Mouse (Mus musculus) lung, embryonic 15.5 days (tissue): ENCODE measurements at regions not wholly inside any gene's neighbourhood (a gene's known extent, or its start where the extent isn't known, plus 50 kb on each side); places are given as distances from the start of the nearest gene placed in this dataset.

ENCODE experiments used
- ATAC-seq: fragments of 200-750 bp; cut with Nextera tagmentation; 2 replicates; pipeline ENCODE4 v1.8.0; 2017; ENCODE audit warnings: moderate number of reproducible peaks, borderline replicate concordance; ENCODE audit not compliant: low FRiP score, low TSS enrichment; ENCODE audit errors: extremely low read depth
- H3K27ac ChIP-seq: fragments of 300-500 bp; sonication (generic); 2 replicates; pipeline ENCODE4 v1.5.1; 2015; ENCODE audit warnings: moderate library complexity, mild to moderate bottlenecking, inconsistent platforms
- H3K27me3 ChIP-seq: fragments of 300-500 bp; sonication (generic); 2 replicates; pipeline ENCODE4 v1.6.1; 2015; ENCODE audit warnings: inconsistent platforms
- H3K36me3 ChIP-seq: fragments of 300-500 bp; sonication (generic); 2 replicates; pipeline ENCODE4 v1.6.1; 2015; ENCODE audit warnings: inconsistent platforms
- H3K4me1 ChIP-seq: fragments of 300-500 bp; sonication (generic); 2 replicates; pipeline ENCODE4 v1.6.1; 2015; ENCODE audit warnings: inconsistent platforms
- H3K4me2 ChIP-seq: fragments of 300-500 bp; sonication (generic); 2 replicates; pipeline ENCODE4 v1.6.1; 2015; ENCODE audit warnings: inconsistent platforms, mild to moderate bottlenecking, moderate library complexity
- H3K4me3 ChIP-seq: fragments of 300-500 bp; sonication (generic); 2 replicates; pipeline ENCODE4 v1.5.1; 2015; ENCODE audit warnings: mild to moderate bottlenecking, inconsistent platforms
- H3K9ac ChIP-seq: fragments of 300-500 bp; sonication (generic); 2 replicates; pipeline ENCODE4 v1.6.1; 2015; ENCODE audit warnings: inconsistent platforms
- H3K9me3 ChIP-seq: fragments of 300-500 bp; sonication (generic); 2 replicates; pipeline ENCODE4 v1.6.1; 2016; ENCODE audit warnings: inconsistent platforms
- WGBS: fragments of 180-500 bp; shearing (Covaris S2); methylation state at CpG from one replicate; pipeline ENCODE4 v1.1.7; 2015; 5-methylcytosine and 5-hydroxymethylcytosine counted together

- 79% methylated on average over 6 of the region's 6 CpGs for whole genome bisulfite sequencing
- ATAC-seq, result no peak
- no peak overlapping the region for H3K4me2 ChIP-seq
- H3K36me3 ChIP-seq, result no peaks in the 10 kb centered on the region
- H3K27me3 ChIP-seq, result no peaks in the 10 kb centered on the region
- no peaks in the 10 kb centered on the region for H3K4me1 ChIP-seq
- H3K9ac ChIP-seq, result no peak overlapping the region
- H3K27ac ChIP-seq, result no peak overlapping the region
- no peak overlapping the region for H3K4me3 ChIP-seq
- H3K9me3 ChIP-seq, result no peaks in the 10 kb centered on the region
Measured at GRCm38 (mm10) chr1:92309381-92309780, 113.9 kb upstream of the Hdac4 start.

GRCm38 (mm10) chr1:92308537-92308936, 113.0 kb upstream of the Hdac4 start:
- Histone ChIP-seq H3K36me3 (no peaks in the 10 kb centered on the region), H3K4me2 (no peak overlapping the region), H3K9me3 (no peaks in the 10 kb centered on the region), H3K27ac (no peak overlapping the region), H3K9ac (no peak overlapping the region), H3K4me3 (no peak overlapping the region), H3K4me1 (no peaks in the 10 kb centered on the region), H3K27me3 (no peaks in the 10 kb centered on the region)
- no peak for ATAC-seq
- WGBS, result 64% methylated on average over 3 of the region's 3 CpGs

GRCm38 (mm10) chr1:92306042-92306441, 110.5 kb upstream of the Hdac4 start:
- Histone ChIP-seq H3K9ac (no peak overlapping the region), H3K4me1 (no peaks in the 10 kb centered on the region), H3K36me3 (no peaks in the 10 kb centered on the region), H3K27ac (no peak overlapping the region), H3K4me2 (no peak overlapping the region), H3K27me3 (no peaks in the 10 kb centered on the region), H3K4me3 (no peak overlapping the region), H3K9me3 (no peaks in the 10 kb centered on the region)
- 89% methylated on average over 4 of the region's 4 CpGs for WGBS
- no peak for ATAC-seq

DNA sequence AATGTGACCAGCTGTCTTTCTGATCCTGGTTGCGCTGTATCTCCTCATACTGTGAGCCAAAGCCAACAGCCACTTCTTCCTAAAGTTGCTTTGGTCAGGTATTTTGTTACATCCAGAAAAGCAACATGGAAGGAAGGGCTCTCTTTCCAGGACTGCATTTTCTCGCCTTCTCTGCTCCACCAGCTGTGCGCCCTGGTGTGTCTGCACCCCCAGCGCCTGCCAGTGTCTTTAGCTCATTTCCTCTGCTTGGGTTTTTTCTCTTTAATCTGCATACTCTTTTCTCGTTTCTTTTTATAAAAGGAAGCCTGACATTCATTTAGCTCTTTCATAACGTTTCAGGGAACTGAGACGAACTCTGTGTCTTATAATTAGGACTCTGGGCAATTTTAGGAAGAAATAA, 103.5 kb upstream of the Hdac4 start:
- no peak overlapping the region for H3K4me3 ChIP-seq
- ATAC-seq, result no peak
- H3K9me3 ChIP-seq, result no peaks in the 10 kb centered on the region
- no peak overlapping the region for H3K4me2 ChIP-seq
- H3K27ac ChIP-seq, result no peak overlapping the region
- no peaks in the 10 kb centered on the region for H3K36me3 ChIP-seq
- no peak overlapping the region for H3K9ac ChIP-seq
- WGBS, result 67% methylated on average over 7 of the region's 7 CpGs
- no peaks in the 10 kb centered on the region for H3K4me1 ChIP-seq
- H3K27me3 ChIP-seq, result no peaks in the 10 kb centered on the region

- Histone ChIP-seq H3K4me3 (no peak overlapping the region), H3K9me3 (no peaks in the 10 kb centered on the region), H3K27ac (no peak overlapping the region), H3K4me1 (no peaks in the 10 kb centered on the region), H3K27me3 (no peaks in the 10 kb centered on the region), H3K9ac (no peak overlapping the region), H3K36me3 (no peaks in the 10 kb centered on the region), H3K4me2 (no peak overlapping the region)
- no peak for ATAC-seq
- WGBS, result 82% methylated on average over 7 of the region's 7 CpGs
Measured at GRCm38 (mm10) chr1:92292681-92293380, 97.3 kb upstream of the Hdac4 start.

DNA sequence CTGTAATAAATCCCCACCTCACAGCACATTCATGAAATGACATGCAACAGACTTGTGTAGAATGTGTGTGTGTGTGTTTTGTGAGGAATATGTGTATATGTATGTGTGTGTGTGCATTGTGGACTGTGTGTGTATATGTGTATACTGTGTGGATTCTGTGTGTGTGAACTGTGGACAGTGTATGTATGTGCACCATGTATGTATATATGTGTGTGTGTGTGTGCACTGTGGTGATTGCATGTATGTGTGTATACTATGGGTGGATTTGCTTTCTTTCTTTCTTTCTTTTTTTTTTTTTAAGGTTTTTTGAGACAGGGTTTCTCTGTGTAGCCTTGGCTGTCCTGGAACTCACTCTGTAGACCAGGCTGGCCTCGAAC, 91.5 kb upstream of the Hdac4 start:
- Histone ChIP-seq H3K36me3 (no peaks in the 10 kb centered on the region), H3K4me3 (no peak overlapping the region), H3K9ac (no peak overlapping the region), H3K27me3 (no peaks in the 10 kb centered on the region), H3K27ac (no peak overlapping the region), H3K4me2 (no peak overlapping the region), H3K4me1 (no peaks in the 10 kb centered on the region), H3K9me3 (no peaks in the 10 kb centered on the region)
- 73% methylated on average over 1 of the region's 1 CpGs for WGBS
- no peak for ATAC-seq

DNA sequence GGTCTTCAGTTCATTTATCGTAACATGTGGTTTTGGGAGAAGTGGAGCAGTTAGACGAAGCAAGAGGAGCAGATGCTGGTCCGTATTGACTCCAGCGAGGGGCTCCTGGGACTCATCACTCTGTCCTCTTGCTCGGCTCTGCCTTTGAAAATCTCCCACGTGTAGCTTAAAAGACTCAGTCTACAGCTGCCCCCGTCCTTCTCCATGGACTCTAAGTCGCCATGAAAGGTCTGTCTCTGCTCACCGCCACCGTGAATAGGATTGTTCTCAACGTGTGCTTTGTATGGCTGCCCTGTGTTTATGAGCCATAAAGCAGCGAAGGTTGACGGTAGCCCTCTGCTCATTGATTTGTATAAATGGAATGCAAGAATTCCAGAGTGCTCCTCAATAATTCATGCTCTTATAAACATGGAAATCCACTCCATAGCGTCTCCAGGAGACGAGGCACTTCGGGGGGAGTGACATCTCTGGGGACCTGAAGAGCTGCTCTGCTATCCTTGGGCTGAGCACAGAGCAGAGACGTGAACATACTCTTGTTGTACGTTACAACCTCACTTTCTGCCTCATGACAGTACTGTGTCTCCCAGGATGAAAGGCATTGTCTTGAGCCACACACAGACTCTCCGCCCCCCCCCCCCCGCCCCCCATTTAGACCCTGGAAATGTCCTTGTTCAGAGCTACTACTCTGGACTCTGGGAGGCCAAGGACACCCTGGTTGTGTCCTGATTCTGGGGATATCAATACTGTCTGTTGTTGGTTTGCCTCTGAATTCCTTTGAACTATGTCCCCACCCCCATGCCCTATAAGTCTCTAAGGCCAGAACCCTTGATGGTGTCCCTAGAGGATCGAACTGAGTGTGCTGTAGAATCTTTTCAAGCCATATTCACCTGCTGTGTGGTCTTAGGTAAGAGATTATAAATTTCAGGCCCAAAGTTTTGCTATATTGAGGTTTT, 90.8 kb upstream of the Hdac4 start:
- no peaks in the 10 kb centered on the region for H3K9me3 ChIP-seq
- H3K4me2 ChIP-seq, result no peak overlapping the region
- ATAC-seq, result no peak
- H3K27ac ChIP-seq, result no peak overlapping the region
- WGBS, result 59% methylated on average over 21 of the region's 21 CpGs
- no peak overlapping the region for H3K4me3 ChIP-seq
- H3K27me3 ChIP-seq, result no peaks in the 10 kb centered on the region
- H3K36me3 ChIP-seq, result no peaks in the 10 kb centered on the region
- H3K9ac ChIP-seq, result no peak overlapping the region
- H3K4me1 ChIP-seq, result no peaks in the 10 kb centered on the region

- Histone ChIP-seq H3K9me3 (no peaks in the 10 kb centered on the region), H3K36me3 (no peaks in the 10 kb centered on the region), H3K4me2 (no peak overlapping the region), H3K4me3 (no peak overlapping the region), H3K4me1 (no peaks in the 10 kb centered on the region), H3K27ac (no peak overlapping the region), H3K9ac (no peak overlapping the region), H3K27me3 (no peaks in the 10 kb centered on the region)
- ATAC-seq, result no peak
- WGBS, result 54% methylated on average over 4 of the region's 4 CpGs
Measured at GRCm38 (mm10) chr1:92284155-92284554, 88.7 kb upstream of the Hdac4 start.

DNA sequence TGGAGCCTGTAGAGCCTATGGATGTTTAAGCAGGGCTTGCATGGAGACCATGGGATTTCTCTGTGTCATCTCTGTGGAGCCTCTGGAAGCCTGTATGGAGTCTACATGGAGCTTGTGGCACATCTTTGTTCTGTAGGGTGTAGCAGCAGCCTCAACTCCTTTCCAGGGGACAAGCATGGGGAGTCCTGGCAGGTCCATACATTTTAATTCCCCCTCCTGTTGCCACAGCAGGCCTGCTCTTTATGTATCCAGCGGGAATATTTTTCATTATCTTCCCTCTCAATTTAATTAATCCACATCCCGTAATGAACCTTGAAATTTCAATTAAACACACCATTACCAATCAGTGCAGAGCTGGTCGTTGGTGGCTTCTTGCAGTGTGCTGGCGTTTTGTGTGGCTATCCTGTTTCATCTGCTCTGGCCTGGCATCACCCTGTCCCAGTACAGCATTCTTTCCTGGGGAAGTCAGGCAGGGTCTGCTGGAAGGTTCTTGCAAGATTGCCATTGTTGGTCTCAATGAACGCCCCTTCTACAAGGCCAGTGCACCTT, 81.8 kb upstream of the Hdac4 start:
- WGBS, result 71% methylated on average over 5 of the region's 5 CpGs

GRCm38 (mm10) chr1:92275388-92275787, 79.9 kb upstream of the Hdac4 start:
- no peak for ATAC-seq
- H3K4me2 ChIP-seq, result no peak overlapping the region
- no peaks in the 10 kb centered on the region for H3K36me3 ChIP-seq
- no peak overlapping the region for H3K4me3 ChIP-seq
- no peaks in the 10 kb centered on the region for H3K4me1 ChIP-seq
- H3K27me3 ChIP-seq, result no peaks in the 10 kb centered on the region
- H3K9me3 ChIP-seq, result no peaks in the 10 kb centered on the region
- H3K9ac ChIP-seq, result no peak overlapping the region
- 68% methylated on average over 1 of the region's 1 CpGs for WGBS
- H3K27ac ChIP-seq, result no peak overlapping the region

More for the DNA sequence above, 81.8 kb upstream of the Hdac4 start:
- no peak overlapping the region for H3K4me3 ChIP-seq
- H3K9ac ChIP-seq, result no peak overlapping the region
- no peaks in the 10 kb centered on the region for H3K9me3 ChIP-seq
- no peaks in the 10 kb centered on the region for H3K4me1 ChIP-seq
- H3K27ac ChIP-seq, result no peak overlapping the region
- H3K27me3 ChIP-seq, result no peaks in the 10 kb centered on the region
- no peaks in the 10 kb centered on the region for H3K36me3 ChIP-seq
- no peak for ATAC-seq
- H3K4me2 ChIP-seq, result no peak overlapping the region

DNA sequence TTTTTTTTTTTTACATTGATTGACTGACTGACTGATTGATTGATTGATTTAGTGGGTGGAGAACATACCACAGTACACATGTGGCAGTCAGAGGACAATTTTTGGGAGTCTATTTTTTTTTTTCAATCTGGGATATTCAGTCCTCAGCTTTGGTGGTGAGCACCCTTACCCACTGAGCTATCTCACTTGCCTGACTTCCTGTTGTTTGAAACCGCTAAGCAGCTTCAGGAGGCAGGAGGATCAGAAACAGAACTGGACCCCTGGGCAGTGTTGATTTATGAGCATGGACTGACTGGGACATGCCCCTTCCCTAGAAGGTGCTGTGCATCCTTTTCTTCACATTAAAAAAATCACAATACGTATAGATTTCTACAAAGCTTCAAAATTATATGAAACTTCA, 78.3 kb upstream of the Hdac4 start:
- Histone ChIP-seq H3K9ac (no peak overlapping the region), H3K27ac (no peak overlapping the region), H3K4me2 (no peak overlapping the region), H3K27me3 (no peaks in the 10 kb centered on the region), H3K9me3 (no peaks in the 10 kb centered on the region), H3K4me3 (no peak overlapping the region), H3K36me3 (no peaks in the 10 kb centered on the region), H3K4me1 (no peaks in the 10 kb centered on the region)
- ATAC-seq, result no peak
- 75% methylated on average over 2 of the region's 2 CpGs for WGBS

DNA sequence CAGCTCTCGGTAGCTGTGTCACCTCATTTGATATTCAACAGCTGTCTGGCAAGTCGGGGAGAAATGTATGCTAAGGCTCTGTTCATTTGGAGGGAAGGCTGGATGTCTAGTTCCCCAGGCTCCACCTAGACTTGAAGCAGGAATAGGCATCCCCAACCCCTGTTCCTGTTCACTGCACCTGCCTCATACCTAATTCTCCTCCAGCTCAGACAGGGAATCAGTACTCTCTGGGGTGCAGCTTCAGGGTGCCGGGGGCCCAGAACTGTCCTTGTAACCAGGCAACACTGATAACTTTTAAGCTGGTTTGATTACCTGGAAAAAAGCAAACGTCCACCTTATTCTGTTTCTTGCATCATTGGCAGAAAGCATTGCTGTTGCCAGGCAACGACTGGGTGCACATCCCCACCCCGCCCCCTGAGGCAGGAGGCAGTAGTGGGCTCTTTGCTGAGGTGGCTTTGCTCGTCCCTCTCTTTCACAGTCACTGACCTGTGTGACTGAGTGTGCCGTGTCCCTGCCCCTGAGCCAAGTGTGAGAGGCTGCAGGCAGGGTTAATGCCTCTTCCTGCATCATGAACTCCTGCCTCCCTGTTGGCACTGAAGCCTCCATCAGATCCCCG, 76.3 kb upstream of the Hdac4 start:
- no peaks in the 10 kb centered on the region for H3K9me3 ChIP-seq
- H3K4me2 ChIP-seq, result no peak overlapping the region
- H3K4me1 ChIP-seq, result no peaks in the 10 kb centered on the region
- no peak for ATAC-seq
- H3K36me3 ChIP-seq, result no peaks in the 10 kb centered on the region
- no peak overlapping the region for H3K4me3 ChIP-seq
- 43% methylated on average over 9 of the region's 9 CpGs for WGBS
- no peak overlapping the region for H3K27ac ChIP-seq
- H3K9ac ChIP-seq, result no peak overlapping the region
- H3K27me3 ChIP-seq, result no peaks in the 10 kb centered on the region
